Mouse (Mus musculus) neural tube, embryonic 12.5 days (tissue): ENCODE data around the gene Adk. TPM values are rescaled to one million over a fixed set of nuclear protein-coding genes. Genes with fewer than 3 reads are reported as not detected.

Experiments used
- ATAC-seq: fragments of 200-750 bp; cut with Nextera tagmentation; 2 replicates; pipeline ENCODE4 v1.8.0; 2017; ENCODE audit warnings: low read depth, mild to moderate bottlenecking, moderate TSS enrichment, moderate library complexity; ENCODE audit not compliant: low FRiP score
- H3K27ac ChIP-seq: fragments of 300-500 bp; sonication (generic); 2 replicates; pipeline ENCODE4 v1.5.1; 2016
- H3K27me3 ChIP-seq: fragments of 300-500 bp; sonication (generic); replicated peaks from 2 replicates; pipeline ENCODE4 v1.6.1; 2016; ENCODE audit warnings: mild to moderate bottlenecking
- H3K36me3 ChIP-seq: fragments of 300-500 bp; sonication (generic); 2 replicates; pipeline ENCODE4 v1.6.1; 2016; ENCODE audit warnings: mild to moderate bottlenecking
- H3K4me1 ChIP-seq: fragments of 300-500 bp; sonication (generic); 2 replicates; pipeline ENCODE4 v1.6.1; 2016
- H3K4me2 ChIP-seq: fragments of 300-500 bp; sonication (generic); replicated peaks from 2 replicates; pipeline ENCODE4 v1.6.1; 2016; ENCODE audit warnings: mild to moderate bottlenecking
- H3K4me3 ChIP-seq: fragments of 300-500 bp; sonication (generic); 2 replicates; pipeline ENCODE4 v1.5.1; 2016
- H3K9ac ChIP-seq: fragments of 300-500 bp; sonication (generic); 2 replicates; pipeline ENCODE4 v1.6.1; 2016; ENCODE audit warnings: mild to moderate bottlenecking
- H3K9me3 ChIP-seq: fragments of 300-500 bp; sonication (generic); 2 replicates; pipeline ENCODE4 v1.6.1; 2016; ENCODE audit warnings: mild to moderate bottlenecking
- WGBS: fragments of 180-500 bp; shearing (Covaris S2); methylation state at CpG from one replicate; pipeline ENCODE4 v1.1.7; 2016; 5-methylcytosine and 5-hydroxymethylcytosine counted together
- polyA plus RNA-seq: library from polyadenylated mRNA; unstranded; fragments of >200 nt; fragmentation: Nextera tagmentation; extraction: Ambion mirVana; gene quantifications from 2 replicates; pipeline ENCODE4 v1.2.1, GENCODE M21; 2016

Gene Adk
- polyA plus RNA-seq, result 68.1 and 71.0 TPM in 2 replicates

DNA sequence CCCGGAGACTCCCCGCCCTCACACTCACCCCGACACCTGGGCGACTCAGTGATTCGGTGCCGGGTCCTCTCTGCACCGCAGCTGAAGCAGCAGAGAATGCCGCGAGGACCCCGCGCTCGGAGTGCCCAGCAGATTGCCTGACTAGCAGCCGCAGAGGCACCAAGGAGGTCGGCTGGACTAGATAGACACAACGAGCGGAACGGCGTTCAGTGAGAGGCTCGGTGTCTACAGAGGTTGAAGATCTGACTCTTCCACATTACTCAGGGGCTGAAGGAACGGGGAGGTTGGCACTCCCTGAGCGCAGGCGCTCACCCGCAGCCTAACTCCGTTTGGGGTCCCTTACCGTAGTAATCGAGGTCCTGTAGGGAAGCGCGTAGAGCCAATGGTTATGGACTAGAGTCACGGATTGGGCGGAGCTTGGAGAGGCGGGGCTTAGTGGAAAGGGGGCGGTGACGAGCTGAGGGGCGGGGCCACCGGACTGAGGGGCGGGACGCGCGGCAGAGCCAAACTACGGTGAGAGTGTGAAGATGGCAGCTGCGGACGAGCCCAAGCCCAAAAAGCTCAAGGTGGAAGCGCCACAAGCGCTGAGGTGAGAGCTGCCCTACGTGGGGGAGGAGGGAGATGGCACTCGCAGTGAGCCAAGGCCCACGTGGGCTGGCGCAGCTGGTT is at the start of gene Adk, which contains the start of gene Ap3m1:
Gene Adk (plus strand): TSS at position 463 of the 669 bp plus-strand sequence.
Gene Ap3m1 (minus strand): TSS at position 397 of the 669 bp plus-strand sequence.
- WGBS, result under 1% methylated on average over 48 of the region's 48 CpGs

DNA sequence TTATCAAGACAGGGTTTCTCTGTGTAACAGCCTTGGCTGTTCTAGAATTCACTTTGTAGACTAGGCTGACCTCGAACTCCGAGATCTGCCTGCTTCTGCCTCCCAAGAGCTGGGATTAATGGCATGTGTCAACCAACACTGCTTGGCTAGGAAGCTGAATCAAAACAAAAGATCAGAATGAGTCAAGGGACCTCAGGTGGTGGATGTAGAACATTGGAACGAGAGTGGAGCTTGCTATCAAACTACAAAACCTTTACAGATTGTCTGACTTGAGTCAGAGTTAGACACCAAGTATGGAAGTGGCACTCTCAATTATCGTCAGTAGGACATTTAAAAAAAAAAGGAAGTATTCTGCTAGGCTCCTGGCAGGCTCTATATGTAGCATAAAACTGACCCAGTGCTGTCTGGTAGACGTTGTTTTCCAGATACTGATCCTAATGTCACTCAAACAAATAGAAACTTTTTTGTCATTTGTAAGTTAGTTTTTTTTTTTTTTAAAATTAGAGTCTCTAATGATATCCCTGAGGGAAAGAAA is 38.5 kb upstream of the Adk start:
- no peak overlapping the region for H3K4me2 ChIP-seq
- H3K36me3 ChIP-seq, result peaks cover 31% of the 10 kb centered on the region
- H3K9me3 ChIP-seq, result no peaks in the 10 kb centered on the region
- H3K27ac ChIP-seq, result no peak overlapping the region
- H3K4me3 ChIP-seq, result no peak overlapping the region
- no peak for ATAC-seq
- 87% methylated on average over 5 of the region's 5 CpGs for WGBS
- no peak overlapping the region for H3K9ac ChIP-seq
- H3K4me1 ChIP-seq, result no peaks in the 10 kb centered on the region
- no peaks in the 10 kb centered on the region for H3K27me3 ChIP-seq

More for the DNA sequence above, at the start of gene Adk, which contains the start of gene Ap3m1:
- H3K4me1 ChIP-seq, result peaks cover 6% of the 10 kb centered on the region; the same call in 1 of the 2 replicates
- no peaks in the 10 kb centered on the region for H3K9me3 ChIP-seq
- H3K27ac ChIP-seq, result peak within 1 kb of the TSS; percentile 76
- H3K4me3 ChIP-seq, result peak within 1 kb of the TSS; percentile 90
- H3K4me2 ChIP-seq, result peak within 1 kb of the TSS; percentile 89
- H3K27me3 ChIP-seq, result no peaks in the 10 kb centered on the region
- H3K36me3 ChIP-seq, result no peaks in the 10 kb centered on the region
- peak; percentile 98 for ATAC-seq
- H3K9ac ChIP-seq, result peak within 1 kb of the TSS; percentile 90

DNA sequence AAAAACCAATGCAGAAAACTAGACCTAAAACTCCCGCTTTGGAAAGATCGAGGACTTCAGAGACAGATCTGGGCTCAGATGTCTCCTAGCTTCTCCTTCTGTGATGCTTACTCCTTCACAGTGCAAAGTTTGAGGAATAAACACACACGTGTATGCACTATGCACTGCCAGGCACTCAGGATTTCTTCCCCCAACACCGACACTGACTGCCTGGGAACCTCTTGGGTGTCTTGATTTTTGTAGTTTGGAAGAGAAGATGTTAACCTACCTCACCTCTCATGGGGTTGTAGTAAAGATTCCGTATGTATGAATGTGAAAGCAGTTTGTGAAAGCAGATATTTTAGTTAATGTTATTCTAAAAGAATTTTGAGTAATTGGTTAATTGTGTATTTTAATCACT is 34.5 kb upstream of the Adk start:
- Histone ChIP-seq H3K4me1 (no peaks in the 10 kb centered on the region), H3K9me3 (no peaks in the 10 kb centered on the region), H3K27me3 (no peaks in the 10 kb centered on the region), H3K27ac (no peak overlapping the region), H3K9ac (no peak overlapping the region), H3K4me2 (no peak overlapping the region), H3K36me3 (peaks cover 46% of the 10 kb centered on the region), H3K4me3 (no peak overlapping the region)
- no peak for ATAC-seq
- 94% methylated on average over 5 of the region's 5 CpGs for WGBS

DNA sequence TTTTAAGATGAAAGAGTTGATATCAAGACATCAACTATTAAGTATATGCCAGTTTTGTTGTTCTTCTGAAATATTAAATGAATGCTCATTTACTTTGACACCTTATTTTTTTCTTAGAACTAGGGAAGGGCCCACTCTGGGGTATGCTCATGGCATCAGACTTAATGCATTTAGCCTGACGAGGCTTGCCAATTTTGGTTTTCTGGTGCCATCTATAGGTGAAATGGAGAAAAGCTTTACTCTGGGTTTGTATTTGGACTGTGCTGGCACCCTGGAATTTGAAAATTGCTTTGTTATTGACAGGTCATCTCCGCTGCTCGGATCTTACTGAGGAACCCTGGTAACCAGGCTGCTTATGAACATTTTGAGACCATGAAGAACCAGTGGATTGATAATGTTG is 33.4 kb upstream of the Adk start:
- ATAC-seq, result no peak
- H3K27ac ChIP-seq, result no peak overlapping the region
- whole genome bisulfite sequencing, result 53% methylated on average over 3 of the region's 3 CpGs
- peaks cover 49% of the 10 kb centered on the region for H3K36me3 ChIP-seq
- H3K9ac ChIP-seq, result no peak overlapping the region
- no peak overlapping the region for H3K4me3 ChIP-seq
- no peaks in the 10 kb centered on the region for H3K27me3 ChIP-seq
- no peak overlapping the region for H3K4me2 ChIP-seq
- H3K9me3 ChIP-seq, result no peaks in the 10 kb centered on the region
- H3K4me1 ChIP-seq, result no peaks in the 10 kb centered on the region

DNA sequence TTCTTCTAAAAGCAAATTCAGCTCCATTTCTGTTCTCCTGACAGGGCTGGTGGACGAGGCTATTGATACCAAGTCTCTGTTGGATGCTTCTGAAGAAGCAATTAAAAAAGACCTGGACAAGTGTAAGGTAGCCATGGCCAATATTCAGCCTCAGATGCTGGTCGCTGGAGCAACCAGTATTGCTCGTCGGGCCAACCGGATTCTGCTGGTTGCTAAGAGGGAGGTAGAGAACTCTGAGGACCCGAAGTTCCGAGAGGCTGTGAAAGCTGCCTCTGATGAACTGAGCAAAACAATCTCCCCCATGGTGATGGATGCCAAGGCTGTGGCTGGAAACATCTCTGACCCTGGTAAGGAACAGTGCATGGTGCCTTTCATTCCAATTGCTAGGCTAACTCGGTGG is 31.9 kb upstream of the Adk start:
- peaks cover 57% of the 10 kb centered on the region for H3K36me3 ChIP-seq
- 95% methylated on average over 8 of the region's 8 CpGs for WGBS
- H3K27ac ChIP-seq, result no peak overlapping the region
- no peaks in the 10 kb centered on the region for H3K27me3 ChIP-seq
- H3K9me3 ChIP-seq, result no peaks in the 10 kb centered on the region
- H3K4me1 ChIP-seq, result no peaks in the 10 kb centered on the region
- no peak overlapping the region for H3K4me2 ChIP-seq
- H3K4me3 ChIP-seq, result no peak overlapping the region
- no peak overlapping the region for H3K9ac ChIP-seq
- no peak for ATAC-seq

DNA sequence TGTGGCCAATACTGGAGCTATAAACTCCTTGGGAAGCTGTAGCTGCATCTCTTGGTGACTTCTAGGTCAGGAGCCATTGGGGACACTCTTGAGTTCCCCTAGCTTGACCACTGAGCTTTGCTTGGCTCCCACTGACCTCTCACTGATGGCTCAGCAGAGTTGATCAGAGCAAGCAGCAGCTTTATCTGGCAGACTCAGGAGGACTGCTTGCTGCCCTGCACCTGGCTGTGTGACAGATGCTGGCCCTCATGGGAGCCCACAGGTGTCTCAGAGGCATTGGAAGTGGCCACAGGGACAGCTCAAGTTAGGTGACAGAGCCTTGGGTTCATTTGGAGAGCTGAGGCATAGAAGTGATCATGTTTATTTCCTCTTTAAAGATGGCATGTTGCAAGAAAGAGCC is 24.8 kb upstream of the Adk start:
- ATAC-seq, result no peak
- no peak overlapping the region for H3K4me3 ChIP-seq
- H3K9me3 ChIP-seq, result no peaks in the 10 kb centered on the region
- no peak overlapping the region for H3K4me2 ChIP-seq
- no peaks in the 10 kb centered on the region for H3K27me3 ChIP-seq
- H3K9ac ChIP-seq, result no peak overlapping the region
- peaks cover 68% of the 10 kb centered on the region for H3K36me3 ChIP-seq
- H3K4me1 ChIP-seq, result no peaks in the 10 kb centered on the region
- no peak overlapping the region for H3K27ac ChIP-seq

DNA sequence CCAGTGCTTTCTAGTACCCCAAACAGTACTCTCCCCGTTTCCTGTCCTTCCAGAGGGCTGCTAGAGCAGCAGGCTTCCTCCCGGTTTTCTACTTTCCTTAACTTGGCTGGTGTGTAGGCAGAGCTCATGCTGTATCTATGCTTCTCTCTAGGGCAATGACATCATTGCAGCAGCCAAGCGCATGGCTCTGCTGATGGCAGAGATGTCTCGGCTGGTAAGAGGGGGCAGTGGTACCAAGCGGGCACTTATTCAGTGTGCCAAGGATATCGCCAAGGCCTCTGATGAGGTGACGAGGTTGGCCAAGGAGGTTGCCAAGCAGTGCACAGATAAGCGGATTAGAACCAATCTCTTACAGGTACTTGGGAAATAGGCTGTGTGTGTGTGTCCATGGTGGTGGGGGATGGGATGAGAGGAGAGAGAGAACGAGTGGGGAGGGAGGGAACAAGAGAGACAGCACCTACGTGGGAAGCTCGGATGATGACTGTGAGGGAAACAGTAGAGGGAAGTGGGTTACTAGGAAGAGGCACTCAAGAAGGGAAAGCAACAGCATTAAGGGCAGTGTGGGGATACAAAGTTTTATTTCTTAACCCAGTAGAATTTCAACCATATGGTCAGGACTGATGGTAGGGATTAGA is 23.2 kb upstream of the Adk start:
- WGBS, result 92% methylated on average over 11 of the region's 11 CpGs
- Histone ChIP-seq H3K4me2 (no peak overlapping the region), H3K4me3 (no peak overlapping the region), H3K4me1 (no peaks in the 10 kb centered on the region), H3K36me3 (peaks cover 69% of the 10 kb centered on the region), H3K9ac (no peak overlapping the region), H3K27me3 (no peaks in the 10 kb centered on the region), H3K27ac (no peak overlapping the region), H3K9me3 (no peaks in the 10 kb centered on the region)
- ATAC-seq, result no peak

DNA sequence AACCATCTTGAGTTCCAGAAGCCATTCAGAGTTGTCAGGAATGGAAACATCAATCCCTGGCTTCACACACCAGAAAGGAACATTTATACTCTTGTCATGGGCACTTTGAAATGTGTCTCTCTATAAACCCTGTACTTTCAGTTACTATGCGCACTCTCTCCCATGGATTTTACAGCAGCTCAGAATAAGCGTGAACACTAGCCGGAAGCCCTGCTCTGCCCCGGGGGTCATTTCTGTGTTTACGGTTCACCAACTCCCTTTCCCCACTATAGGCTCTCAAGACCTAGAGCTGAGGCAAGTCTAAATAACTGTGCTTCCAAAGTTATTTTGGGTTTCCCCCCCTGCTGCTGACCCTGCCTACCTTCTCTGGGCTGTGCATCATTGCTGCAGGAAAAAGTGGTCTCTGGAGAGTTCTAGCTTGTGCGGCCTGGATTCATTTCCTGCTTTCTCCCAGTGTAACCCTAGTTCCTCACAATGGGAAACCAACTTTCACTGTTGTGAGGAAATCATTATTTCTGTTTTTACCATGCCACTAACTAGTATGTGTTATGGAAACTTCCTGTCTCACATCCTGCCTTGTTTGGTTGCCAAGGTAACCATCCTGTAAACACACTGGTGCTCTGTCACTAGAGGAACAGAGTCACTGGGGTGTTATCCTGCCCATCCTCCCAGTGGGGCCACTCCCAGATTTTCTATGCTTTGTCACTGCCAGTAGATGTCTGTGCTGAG is 20.4 kb upstream of the Adk start:
- H3K4me1 ChIP-seq, result no peaks in the 10 kb centered on the region
- WGBS, result 58% methylated on average over 6 of the region's 6 CpGs
- no peaks in the 10 kb centered on the region for H3K27me3 ChIP-seq
- H3K4me2 ChIP-seq, result no peak overlapping the region
- no peak overlapping the region for H3K9ac ChIP-seq
- no peak overlapping the region for H3K27ac ChIP-seq
- peaks cover 67% of the 10 kb centered on the region for H3K36me3 ChIP-seq
- H3K9me3 ChIP-seq, result no peaks in the 10 kb centered on the region
- ATAC-seq, result no peak
- no peak overlapping the region for H3K4me3 ChIP-seq

DNA sequence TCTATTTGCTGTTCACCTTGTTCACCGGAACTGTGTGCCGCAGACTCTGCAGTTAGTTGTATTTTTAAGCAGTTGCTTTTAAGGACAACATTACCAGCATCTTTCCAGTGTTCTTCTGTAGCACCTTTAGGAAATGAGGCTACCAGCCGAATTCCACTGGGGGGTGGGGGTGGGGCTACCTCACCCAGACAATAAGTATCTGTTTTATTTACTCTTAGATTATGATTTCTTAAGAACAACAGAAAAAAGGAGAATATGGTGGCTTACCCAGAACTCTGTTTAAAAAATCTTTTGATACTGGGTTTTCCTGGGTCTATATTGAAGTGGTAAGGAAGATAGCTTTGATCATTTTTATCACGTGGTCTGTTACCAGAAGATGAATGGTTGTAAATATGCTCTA is 18.1 kb upstream of the Adk start:
- Histone ChIP-seq H3K27ac (no peak overlapping the region), H3K9ac (no peak overlapping the region), H3K9me3 (no peaks in the 10 kb centered on the region), H3K4me2 (no peak overlapping the region), H3K4me1 (no peaks in the 10 kb centered on the region), H3K36me3 (peaks cover 67% of the 10 kb centered on the region), H3K27me3 (no peaks in the 10 kb centered on the region), H3K4me3 (no peak overlapping the region)
- 91% methylated on average over 4 of the region's 4 CpGs for whole genome bisulfite sequencing
- no peak for ATAC-seq

DNA sequence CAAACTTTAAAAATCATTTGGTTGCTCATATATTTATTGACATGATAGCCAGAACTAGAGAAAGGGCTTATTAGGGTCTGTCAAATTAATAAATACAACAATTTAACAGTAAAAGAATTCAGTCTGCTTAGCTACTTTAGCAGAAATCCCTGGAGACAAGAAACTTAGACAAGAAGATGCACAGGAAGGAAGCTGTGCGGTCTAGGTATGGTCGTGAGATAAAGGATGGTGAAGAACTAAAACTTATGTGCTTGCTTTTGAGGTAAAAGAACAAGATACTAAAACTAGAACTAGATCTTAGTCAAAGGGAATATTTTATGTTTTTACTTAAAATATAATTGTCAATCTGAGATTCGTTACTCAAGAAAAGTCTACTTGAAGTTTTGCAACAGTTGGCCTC is 17.6 kb upstream of the Adk start:
- no peak overlapping the region for H3K4me3 ChIP-seq
- H3K27ac ChIP-seq, result no peak overlapping the region
- peaks cover 67% of the 10 kb centered on the region for H3K36me3 ChIP-seq
- no peak overlapping the region for H3K9ac ChIP-seq
- no peak overlapping the region for H3K4me2 ChIP-seq
- H3K27me3 ChIP-seq, result no peaks in the 10 kb centered on the region
- 94% methylated on average over 3 of the region's 3 CpGs for WGBS
- no peaks in the 10 kb centered on the region for H3K9me3 ChIP-seq
- no peak for ATAC-seq
- no peaks in the 10 kb centered on the region for H3K4me1 ChIP-seq

DNA sequence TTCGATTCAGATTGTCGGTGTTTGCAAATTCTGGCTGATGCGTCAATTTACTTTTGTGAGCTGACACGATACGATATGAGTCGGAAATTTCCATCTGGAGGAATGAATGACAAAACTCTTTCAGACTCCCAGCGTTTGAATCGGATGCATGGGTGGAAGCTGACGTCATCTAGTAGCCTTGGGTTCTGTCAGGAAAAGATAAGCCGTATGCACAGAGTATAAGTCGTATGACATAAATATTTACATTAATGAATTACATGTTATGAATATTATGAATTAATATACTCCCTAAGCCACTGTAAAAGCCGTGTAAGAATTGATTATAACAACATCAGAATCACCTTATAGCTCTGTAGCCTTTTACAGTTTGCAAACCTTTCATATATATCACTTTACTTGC is 13.3 kb upstream of the Adk start:
- Histone ChIP-seq H3K27ac (no peak overlapping the region), H3K9ac (no peak overlapping the region), H3K9me3 (no peaks in the 10 kb centered on the region), H3K4me1 (no peaks in the 10 kb centered on the region), H3K27me3 (no peaks in the 10 kb centered on the region), H3K4me2 (no peak overlapping the region), H3K4me3 (no peak overlapping the region), H3K36me3 (peaks cover 41% of the 10 kb centered on the region)
- ATAC-seq, result no peak
- WGBS, result 94% methylated on average over 12 of the region's 12 CpGs

DNA sequence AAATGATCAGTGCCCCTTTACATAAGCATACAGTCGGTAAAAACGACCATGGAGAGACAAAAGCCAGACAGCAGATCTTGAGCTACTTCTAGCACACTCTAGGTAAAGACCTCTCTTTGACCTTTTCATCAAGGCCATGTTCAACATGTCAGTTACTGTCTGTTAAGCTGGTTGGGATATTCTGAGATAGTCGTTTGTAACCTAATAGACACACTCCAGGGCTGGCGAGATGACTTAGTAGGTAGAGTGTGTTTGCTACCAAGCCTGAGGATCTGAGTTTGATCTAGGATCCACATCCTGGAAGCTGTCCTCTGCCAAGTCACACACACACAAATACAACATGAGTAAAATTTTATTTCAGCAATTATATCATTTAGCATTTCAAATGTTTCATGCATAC is 12.8 kb upstream of the Adk start:
- Histone ChIP-seq H3K4me1 (no peaks in the 10 kb centered on the region), H3K9me3 (no peaks in the 10 kb centered on the region), H3K27ac (no peak overlapping the region), H3K4me2 (no peak overlapping the region), H3K4me3 (no peak overlapping the region), H3K36me3 (peaks cover 35% of the 10 kb centered on the region), H3K9ac (no peak overlapping the region), H3K27me3 (no peaks in the 10 kb centered on the region)
- 95% methylated on average over 4 of the region's 4 CpGs for WGBS
- ATAC-seq, result no peak
